Mouse (Mus musculus): ENCODE measurements around the gene Nes. TPM values are rescaled to one million over a fixed set of nuclear protein-coding genes. Genes with fewer than 3 reads are reported as not detected.

Nes gene
- polyA plus RNA-seq, 1 experiment from 2014 or later, result 26.6 TPM

Other genes starting within 250 kb of the Nes start
- gene Lrrc71, start 222.5 kb upstream of the Nes start, polyA plus RNA-seq (2015; fragmentation: Nextera tagmentation; extraction: Ambion mirVana), result 0.36 and 0.59 TPM in 2 replicates
- 0.48 and 0.76 TPM in 2 replicates for gene Ntrk1, start 175.9 kb upstream of the Nes start, polyA plus RNA-seq (2015; fragmentation: Nextera tagmentation; extraction: Ambion mirVana)
- gene Insrr, start 174.1 kb upstream of the Nes start, polyA plus RNA-seq (2015; fragmentation: Nextera tagmentation; extraction: Ambion mirVana), result 0.19 and 0.36 TPM in 2 replicates
- 24.6 and 25.7 TPM in 2 replicates for gene Pear1, start 146.8 kb upstream of the Nes start, polyA plus RNA-seq (2015; fragmentation: Nextera tagmentation; extraction: Ambion mirVana)
- 0.05 TPM in 1 of 2 replicates, not detected in the other for gene Sh2d2a, start 124.3 kb upstream of the Nes start, polyA plus RNA-seq (2015; fragmentation: Nextera tagmentation; extraction: Ambion mirVana)
- gene Prcc, start 85.5 kb upstream of the Nes start, polyA plus RNA-seq (2015; fragmentation: Nextera tagmentation; extraction: Ambion mirVana), result 13.1 and 15.0 TPM in 2 replicates
- gene Hdgf, start 64.8 kb upstream of the Nes start, polyA plus RNA-seq (2015; fragmentation: Nextera tagmentation; extraction: Ambion mirVana), result 223 and 241 TPM in 2 replicates
- 62.9 and 64.3 TPM in 2 replicates for gene Mrpl24, start 51.6 kb upstream of the Nes start, polyA plus RNA-seq (2015; fragmentation: Nextera tagmentation; extraction: Ambion mirVana)
- gene Isg20l2, start 40.8 kb upstream of the Nes start, polyA plus RNA-seq (2015; fragmentation: Nextera tagmentation; extraction: Ambion mirVana), result 48.5 and 56.0 TPM in 2 replicates
- gene Rrnad1, start 40.4 kb upstream of the Nes start, polyA plus RNA-seq (2015; fragmentation: Nextera tagmentation; extraction: Ambion mirVana), result 18.4 and 18.5 TPM in 2 replicates
- gene Crabp2, start 22.4 kb upstream of the Nes start, polyA plus RNA-seq (2015; fragmentation: Nextera tagmentation; extraction: Ambion mirVana), result 249 and 274 TPM in 2 replicates
- gene Bcan, start 29.2 kb downstream of the Nes start, polyA plus RNA-seq (2015; fragmentation: Nextera tagmentation; extraction: Ambion mirVana), result 0.72 and 1.1 TPM in 2 replicates
- not detected in 2 replicates for gene Hapln2, start 56.5 kb downstream of the Nes start, polyA plus RNA-seq (2015; fragmentation: Nextera tagmentation; extraction: Ambion mirVana)
- 29.4 and 32.6 TPM in 2 replicates for gene Gpatch4, start 72.0 kb downstream of the Nes start, polyA plus RNA-seq (2015; fragmentation: Nextera tagmentation; extraction: Ambion mirVana)
- gene Naxe, start 87.4 kb downstream of the Nes start, polyA plus RNA-seq (2015; fragmentation: Nextera tagmentation; extraction: Ambion mirVana), result 184 and 193 TPM in 2 replicates
- not detected in 2 replicates for gene Ttc24, start 107.2 kb downstream of the Nes start, polyA plus RNA-seq (2015; fragmentation: Nextera tagmentation; extraction: Ambion mirVana)
- 17.6 and 17.8 TPM in 2 replicates for gene Iqgap3, start 110.9 kb downstream of the Nes start, polyA plus RNA-seq (2015; fragmentation: Nextera tagmentation; extraction: Ambion mirVana)
- gene Mef2d, start 171.3 kb downstream of the Nes start, polyA plus RNA-seq (2015; fragmentation: Nextera tagmentation; extraction: Ambion mirVana), result 23.3 and 29.8 TPM in 2 replicates